10 mouse cellular contexts compared by ENCODE assay signal in the genomic region with DNA sequence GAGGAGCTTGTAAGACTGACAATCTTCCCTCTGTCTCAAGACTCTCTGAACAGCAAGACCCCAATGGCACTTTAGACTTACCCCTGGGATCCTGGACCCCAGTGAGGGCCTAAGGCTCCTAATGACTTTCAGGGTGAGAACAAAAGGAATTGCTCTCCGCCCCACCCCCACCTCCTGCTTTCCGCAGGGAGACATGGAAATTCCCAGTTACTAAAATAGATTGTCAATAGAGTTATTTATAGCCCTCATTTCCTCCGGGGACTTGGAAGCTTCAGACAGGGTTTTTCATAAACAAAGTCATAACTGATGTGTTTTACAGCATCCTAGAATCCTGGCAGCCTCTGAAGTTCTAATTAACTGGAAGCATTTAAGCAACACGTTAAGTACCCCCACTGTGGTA. TPM values are rescaled to one million over a fixed set of nuclear protein-coding genes. Genes with fewer than 3 reads are reported as not detected.
A peak's percentile ranks its signal among the peaks of the same experiment; 100 is the strongest.
DNase-seq lines count a peak whose midpoint lies in the region; ATAC-seq and TF ChIP-seq lines count a peak whose summit lies in the region.
"Had no signal": no experiment of that assay in that cellular context is flagged by ENCODE, and none has a peak within 500 bp of the region (broad histone marks: within the 10 kb centered on the region; RNA-seq: fewer than 3 reads in every experiment).

No protein-coding gene starts in this region.

- no peak overlapping the region for H3K27ac ChIP-seq in neural tube, embryonic 15.5 days (replicated peaks)
- H3K27ac ChIP-seq in kidney, adult 2 months (ENCODE audit: insufficient read depth, low read depth, low read length) = peak overlapping the region; percentile 86
- H3K27ac ChIP-seq in cerebellum, adult 2 months (ENCODE audit: insufficient read depth, low read length) = no peak overlapping the region

- no peak for TF ChIP-seq POLR2A in kidney, adult 2 months (IDR thresholded peaks at IDR 0.05; ENCODE audit: low read depth, low read length)
- TF ChIP-seq POLR2A in cerebellum, adult 2 months (IDR thresholded peaks at IDR 0.05; ENCODE audit: borderline replicate concordance, insufficient read depth, low read length) = no peak

- no peak for TF ChIP-seq CTCF in kidney, adult 2 months (conservative IDR thresholded peaks at IDR 0.05; ENCODE audit: insufficient read depth, insufficient read length, low read depth, low read length)
- no peak for TF ChIP-seq CTCF in cerebellum, adult 2 months (IDR thresholded peaks at IDR 0.05; ENCODE audit: borderline replicate concordance, insufficient read depth, low read depth, low read length)

- H3K4me3 ChIP-seq in neural tube, embryonic 15.5 days (replicated peaks) = no peak overlapping the region
- H3K4me3 ChIP-seq in kidney, adult 2 months (ENCODE audit: insufficient read depth, low read depth, low read length) = no peak overlapping the region
- H3K4me3 ChIP-seq in cerebellum, adult 2 months (replicated peaks; ENCODE audit: insufficient read depth, low read depth, low read length) = no peak overlapping the region

- no peak overlapping the region for H3K9ac ChIP-seq in neural tube, embryonic 15.5 days (replicated peaks)

- H3K4me1 ChIP-seq in neural tube, embryonic 15.5 days = peaks cover 5% of the 10 kb centered on the region; the same call in 1 of the 2 replicates
- H3K4me1 ChIP-seq in kidney, adult 2 months (ENCODE audit: control insufficient read depth, insufficient read depth, low read length) = peaks cover 17% of the 10 kb centered on the region
- H3K4me1 ChIP-seq in cerebellum, adult 2 months (ENCODE audit: control insufficient read depth, insufficient read depth, low read length) = no peaks in the 10 kb centered on the region

- DNase-seq in neural tube, embryonic 10.5 days (ENCODE audit: extremely low spot score, low spot score) = peak; percentile 16
- DNase-seq in gastrocnemius, postnatal 25 days = peak; percentile 57
- peak; percentile 85 for DNase-seq in kidney, adult 2 months
- DNase-seq in lung, postnatal 4 days = peak; percentile 58 to 69
- no peak for DNase-seq in cerebellum, adult 9-10 months
- no peak for DNase-seq in cerebellum, adult 2 months

- H3K27me3 ChIP-seq in neural tube, embryonic 15.5 days (replicated peaks) = no peaks in the 10 kb centered on the region
- no peaks in the 10 kb centered on the region for H3K27me3 ChIP-seq in kidney, adult 2 months (replicated peaks; ENCODE audit: control insufficient read depth, insufficient read depth, low read length)
- no peaks in the 10 kb centered on the region for H3K27me3 ChIP-seq in cerebellum, adult 2 months (ENCODE audit: control insufficient read depth, insufficient read depth, low read length)

- no peak for ATAC-seq in neural tube, embryonic 15.5 days (ENCODE audit: low FRiP score)
- no peak for ATAC-seq in granulocyte monocyte progenitor cell, adult 5-6 weeks (replicated peaks; ENCODE audit: poor library complexity, severe bottlenecking)

- 9% methylated on average over 4 of the region's 4 CpGs for WGBS in neural tube, embryonic 15.5 days
- WGBS in kidney, adult 2 months = 39% methylated on average over 4 of the region's 4 CpGs
- 33% methylated on average over 4 of the region's 4 CpGs for WGBS in cerebellum, adult 2 months

- H3K36me3 ChIP-seq in neural tube, embryonic 15.5 days = no peaks in the 10 kb centered on the region
- H3K36me3 ChIP-seq in kidney, adult 2 months (ENCODE audit: control insufficient read depth, insufficient read depth, low read length) = no peaks in the 10 kb centered on the region

- no peaks in the 10 kb centered on the region for H3K9me3 ChIP-seq in neural tube, embryonic 15.5 days (replicated peaks)

- H3K4me2 ChIP-seq in neural tube, embryonic 15.5 days = no peak overlapping the region

RNA-seq across cellular contexts. Expression of a gene that starts 51.4 kb away (rescaled TPM):
- 13.8 and 14.6 TPM in 2 replicates for polyA plus RNA-seq in neural tube, embryonic 15.5 days (2015; fragmentation: Nextera tagmentation; extraction: Ambion mirVana)
- 10 to 100 TPM; 22.5 to 23.8 TPM for total RNA-seq in gastrocnemius, postnatal 25 days (2021)
- 8.9 and 10.4 TPM in 2 replicates for polyA plus RNA-seq in kidney, adult 2 months (2012; rRNA removed)
- 28.0 and 30.8 TPM in 2 replicates for polyA plus RNA-seq in cerebellum, adult 2 months (2012; rRNA removed)
- 22.4 and 24.1 TPM in 2 replicates for total RNA-seq in granulocyte monocyte progenitor cell, adult 5-6 weeks (2014; fragmentation: Nextera tagmentation)
- 17.5 and 18.9 TPM in 2 replicates for total RNA-seq in granulocyte monocyte progenitor cell, adult 5-6 weeks (2017)

RNA-seq across cellular contexts. Expression of a gene that starts 59.9 kb away (rescaled TPM):
- 0.09 and 0.56 TPM in 2 replicates for polyA plus RNA-seq in neural tube, embryonic 15.5 days (2015; fragmentation: Nextera tagmentation; extraction: Ambion mirVana)
- not detected for total RNA-seq in gastrocnemius, postnatal 25 days (2021)
- 0.17 TPM in 1 of 2 replicates, not detected in the other for polyA plus RNA-seq in kidney, adult 2 months (2012; rRNA removed)
- polyA plus RNA-seq in cerebellum, adult 2 months (2012; rRNA removed) = 0.08 TPM in 1 of 2 replicates, not detected in the other
- not detected in 2 replicates for total RNA-seq in granulocyte monocyte progenitor cell, adult 5-6 weeks (2014; fragmentation: Nextera tagmentation)
- total RNA-seq in granulocyte monocyte progenitor cell, adult 5-6 weeks (2017) = not detected in 2 replicates
- total RNA-seq: left cerebral cortex, postnatal 10 days had no signal
- polyA plus RNA-seq: stomach, embryonic 14.5 days had no signal

Comparison
In these comparisons a context has a peak if more than half of its experiments do, and no peak if none do; other contexts are left out.
1. DNase-seq: peak in neural tube, embryonic 10.5 days (single experiment), gastrocnemius, postnatal 25 days (single experiment), kidney, adult 2 months (single experiment) and lung, postnatal 4 days (2 of 2); none in cerebellum, adult 9-10 months (single experiment) and cerebellum, adult 2 months (0 of 2).